Mouse (Mus musculus) embryo, embryonic 9.5 days (tissue): ENCODE measurements at regions not wholly inside any gene's neighbourhood (a gene's known extent, or its start where the extent isn't known, plus 50 kb on each side); places are given as distances from the start of the nearest gene placed in this dataset.

Source experiments
- DNase-seq: peaks from one replicate; pipeline ENCODE4 v3.0.0-alpha.2; 2017; ENCODE audit errors: extremely low spot score

DNA sequence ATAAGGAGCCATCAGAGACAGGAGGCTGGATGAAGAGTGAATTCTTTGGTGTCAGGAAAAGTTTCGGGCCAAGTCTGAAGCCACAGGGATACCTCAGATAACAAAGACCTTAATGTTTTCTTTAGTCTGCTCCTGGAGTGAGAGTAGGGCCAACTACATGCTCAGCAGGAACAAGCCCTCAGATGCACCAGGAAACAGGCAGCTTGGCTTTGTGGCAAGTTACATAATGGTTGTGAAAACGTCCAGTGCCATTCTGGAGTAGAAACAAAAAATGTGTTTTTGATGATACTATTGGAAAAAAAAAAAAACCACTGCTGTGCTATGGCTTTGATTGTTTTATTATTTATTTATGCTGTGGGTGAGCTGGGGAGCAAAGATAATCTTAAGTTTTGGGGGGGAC is 452.2 kb upstream of the Mon1b start:
- peak; percentile 3 for DNase-seq

DNA sequence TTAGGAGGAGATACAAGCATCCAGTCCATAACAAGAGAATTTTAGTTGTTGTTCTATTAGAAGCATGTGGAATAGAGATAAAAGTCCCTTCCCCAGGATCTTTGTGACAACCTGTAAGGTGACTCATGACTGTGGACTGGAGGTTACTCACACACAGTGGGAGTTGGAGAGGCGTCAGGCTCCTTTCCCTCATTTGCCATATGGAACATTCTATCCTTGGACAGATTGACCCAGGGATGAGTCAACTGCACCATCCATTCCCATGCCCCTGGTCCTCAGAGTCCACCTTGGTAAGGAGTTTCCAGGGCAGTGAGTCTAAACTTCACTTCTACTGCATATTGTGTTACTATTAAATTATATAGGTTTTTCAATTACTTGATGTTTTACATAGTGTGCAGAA is 444.9 kb upstream of the Mon1b start:
- DNase-seq: no peak

DNA sequence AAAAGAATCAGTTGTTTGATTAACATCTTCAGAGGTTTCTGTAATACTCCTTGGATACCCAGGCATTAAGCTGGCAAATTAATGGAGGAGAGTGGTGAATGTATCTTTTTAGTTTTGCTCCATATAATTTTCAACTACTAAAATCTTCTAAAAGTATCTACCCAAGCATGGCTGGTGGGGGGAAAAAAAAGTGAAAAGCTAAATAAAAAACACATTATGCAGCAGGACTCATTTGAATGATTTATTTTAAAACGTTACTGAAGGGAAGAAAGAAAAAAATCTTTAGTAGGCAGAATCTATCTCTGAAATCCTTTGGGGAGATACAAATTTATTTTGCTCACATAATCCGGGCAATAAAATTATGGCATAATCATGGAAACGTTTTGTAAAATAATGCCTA is 443.9 kb upstream of the Mon1b start:
- DNase-seq: no peak
